Mouse (Mus musculus): ENCODE data around the gene Ufc1.

The Ufc1 gene

DNA sequence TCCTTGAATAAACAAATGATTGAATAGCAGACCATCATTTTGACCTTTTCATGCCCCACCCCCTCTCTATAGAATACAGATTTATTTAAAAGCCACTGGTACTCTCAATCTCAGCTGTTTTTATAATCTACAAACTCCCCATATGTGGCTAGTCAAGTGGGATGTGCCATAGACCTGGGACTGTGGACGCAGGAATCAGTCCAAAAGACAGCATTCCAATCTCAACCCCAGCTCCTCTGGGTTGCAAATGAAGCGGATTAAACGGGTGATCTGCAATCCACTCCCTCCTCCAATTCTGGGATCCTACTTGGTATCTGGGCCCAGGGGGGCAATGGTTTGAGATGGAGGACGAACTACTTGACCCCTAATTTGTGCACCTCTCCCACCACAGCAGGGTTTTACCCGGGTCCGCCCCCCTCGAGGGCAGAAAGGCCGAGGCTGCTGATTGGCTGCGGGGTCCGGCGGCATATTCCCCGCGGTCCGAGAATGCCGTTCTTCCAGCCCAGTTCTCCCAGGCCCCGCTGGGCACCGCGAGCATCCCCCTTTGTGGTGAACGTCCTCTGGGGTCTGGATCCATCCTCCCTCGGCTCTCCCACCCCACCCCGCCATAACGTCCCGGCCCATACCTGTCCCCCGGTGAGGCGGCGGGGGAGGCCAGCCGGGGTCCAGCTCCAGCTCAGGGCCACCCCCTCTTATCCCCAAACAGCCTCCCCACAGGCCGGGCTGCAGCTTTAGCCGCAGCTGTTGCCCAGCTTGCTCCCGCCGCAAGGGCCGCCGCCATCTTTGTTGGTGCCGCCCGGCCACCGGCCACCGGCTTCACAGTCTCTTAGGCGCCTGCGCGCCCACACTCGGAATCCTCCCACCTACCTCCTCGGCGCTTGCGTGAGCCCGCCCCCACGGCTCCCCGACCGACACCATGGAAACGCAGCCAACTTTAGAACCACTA, 7.4 kb downstream of the Ufc1 start, which contains the start of gene Usp21:
TSS of gene Usp21 (minus strand) at position 856 of the 946 bp plus-strand sequence.
- DNase-seq (ENCODE audit: low spot score) = peak; percentile 93

DNA sequence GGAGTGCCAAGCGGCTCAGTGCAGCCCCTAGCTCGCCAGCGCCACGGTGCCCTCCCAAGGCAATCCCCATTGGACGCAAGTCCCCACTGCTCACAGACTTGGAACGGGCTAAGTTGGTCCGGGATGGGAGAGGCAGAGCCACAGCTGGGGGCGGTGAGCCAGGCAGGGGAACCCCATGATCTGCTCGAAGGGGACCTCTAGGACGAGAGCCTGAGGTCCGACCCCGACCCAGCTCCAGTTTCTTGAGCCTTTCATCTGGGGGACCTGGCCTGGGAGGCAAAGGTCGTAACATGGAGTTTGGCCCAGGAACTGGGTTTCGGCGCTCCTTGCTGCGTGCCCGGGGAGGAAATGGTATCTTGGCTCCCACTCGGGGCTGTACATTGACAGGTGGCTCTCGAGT, 8.3 kb downstream of the Ufc1 start:
- no peak for DNase-seq (ENCODE audit: low spot score)

DNA sequence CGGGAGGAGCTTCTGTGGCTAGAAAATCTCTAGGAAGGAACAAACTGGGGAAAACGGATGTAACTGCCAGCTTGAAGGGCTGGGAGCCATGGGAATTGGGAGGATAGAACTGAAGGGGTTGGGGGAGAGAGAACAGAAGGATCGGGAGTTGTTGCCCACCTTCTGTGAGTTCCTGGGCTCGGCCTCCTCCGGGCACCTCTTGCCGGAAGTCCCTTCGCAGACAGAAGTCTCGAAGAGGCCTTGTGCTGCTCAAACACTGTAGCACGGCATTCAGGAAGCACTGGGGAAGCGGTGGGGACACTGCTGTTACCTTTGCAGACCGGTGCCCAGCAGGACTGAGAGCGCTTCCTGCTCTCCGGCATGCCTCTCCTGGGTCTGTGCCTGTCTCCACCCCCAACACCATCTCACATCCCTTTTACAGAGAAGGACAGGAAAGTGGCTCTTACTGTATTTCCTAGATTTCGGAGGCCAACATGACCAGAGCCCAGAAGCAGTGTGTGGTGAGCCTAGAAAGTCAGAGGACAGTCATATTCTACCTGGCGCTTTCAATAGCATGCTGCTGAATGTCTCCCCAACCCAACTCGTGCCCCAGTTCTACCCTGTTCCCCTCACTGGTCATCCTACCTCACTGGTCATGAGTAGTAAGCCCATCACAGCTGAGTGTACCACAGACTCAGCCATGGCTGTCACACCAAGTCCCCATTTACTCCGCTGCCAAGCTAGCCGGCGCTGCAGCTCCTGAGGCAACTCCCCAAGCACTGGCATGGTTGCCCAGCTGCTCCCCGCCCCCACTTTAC, 9.5 kb downstream of the Ufc1 start:
- DNase-seq (ENCODE audit: low spot score) = no peak

DNA sequence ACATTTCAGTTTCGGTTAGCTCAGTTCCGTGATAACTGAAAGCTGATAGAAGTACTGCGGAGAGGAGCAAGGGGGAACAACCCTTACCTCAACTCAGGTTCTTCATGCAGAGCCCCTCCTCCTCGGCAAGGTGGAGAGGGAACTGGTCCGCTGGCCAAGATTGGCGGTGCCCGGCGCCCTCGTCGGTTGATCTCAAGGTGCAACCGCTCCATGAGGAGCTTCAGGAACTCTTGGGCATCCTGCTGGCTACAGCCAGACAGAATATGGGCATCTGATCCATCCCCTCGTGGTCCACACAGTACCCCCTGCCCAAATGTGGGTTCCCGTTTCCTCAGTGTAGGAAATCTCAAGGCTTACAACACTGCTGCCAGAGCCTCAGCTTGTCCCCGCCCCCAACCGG, 10.3 kb downstream of the Ufc1 start:
- DNase-seq (ENCODE audit: low spot score) = no peak

DNA sequence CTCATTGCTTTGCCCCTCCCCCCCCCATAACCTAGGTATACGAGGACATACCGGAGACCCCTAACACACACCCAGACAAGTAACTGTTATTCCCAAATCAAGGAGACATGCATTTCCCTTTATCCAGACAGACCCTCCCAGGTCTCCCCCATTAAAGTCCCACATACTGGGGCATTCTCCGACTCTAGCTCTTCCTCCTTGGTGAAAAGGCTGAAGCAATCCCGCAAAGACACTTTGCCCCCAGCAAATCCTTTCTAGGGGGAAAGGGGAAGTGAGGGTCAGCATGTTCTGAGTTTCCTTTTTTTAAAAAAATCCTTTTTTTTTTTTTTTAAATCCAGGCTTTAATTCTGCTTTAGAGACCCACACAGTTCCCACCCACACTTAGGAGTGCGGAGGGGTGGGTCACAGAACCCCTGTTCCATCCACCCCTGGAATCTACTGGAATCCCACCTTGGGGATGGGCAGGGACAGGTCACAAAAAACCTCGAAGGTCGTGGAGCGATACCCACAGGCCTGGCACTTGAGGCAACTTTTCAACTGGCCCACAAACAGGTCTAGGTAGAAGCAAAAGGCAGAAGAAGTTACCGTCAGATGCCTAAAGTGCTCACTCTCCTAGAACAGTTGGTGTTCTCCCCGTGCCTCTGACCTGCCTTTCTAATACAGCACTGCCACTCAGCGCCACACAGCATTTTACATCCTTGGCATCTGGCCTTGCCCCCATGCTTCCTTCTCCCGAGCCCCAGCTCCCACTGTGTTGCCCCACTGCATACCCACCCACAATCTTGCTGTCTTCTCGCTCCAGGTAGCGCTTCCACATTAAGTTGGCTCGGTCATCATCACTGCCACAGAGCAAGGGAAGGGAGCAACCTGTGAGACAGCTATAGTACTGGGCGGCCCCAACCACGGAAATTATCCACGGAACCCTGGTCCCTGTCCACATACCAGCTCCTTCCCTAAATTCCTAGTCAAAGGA, 11.3 kb downstream of the Ufc1 start:
- DNase-seq (ENCODE audit: low spot score) = no peak

DNA sequence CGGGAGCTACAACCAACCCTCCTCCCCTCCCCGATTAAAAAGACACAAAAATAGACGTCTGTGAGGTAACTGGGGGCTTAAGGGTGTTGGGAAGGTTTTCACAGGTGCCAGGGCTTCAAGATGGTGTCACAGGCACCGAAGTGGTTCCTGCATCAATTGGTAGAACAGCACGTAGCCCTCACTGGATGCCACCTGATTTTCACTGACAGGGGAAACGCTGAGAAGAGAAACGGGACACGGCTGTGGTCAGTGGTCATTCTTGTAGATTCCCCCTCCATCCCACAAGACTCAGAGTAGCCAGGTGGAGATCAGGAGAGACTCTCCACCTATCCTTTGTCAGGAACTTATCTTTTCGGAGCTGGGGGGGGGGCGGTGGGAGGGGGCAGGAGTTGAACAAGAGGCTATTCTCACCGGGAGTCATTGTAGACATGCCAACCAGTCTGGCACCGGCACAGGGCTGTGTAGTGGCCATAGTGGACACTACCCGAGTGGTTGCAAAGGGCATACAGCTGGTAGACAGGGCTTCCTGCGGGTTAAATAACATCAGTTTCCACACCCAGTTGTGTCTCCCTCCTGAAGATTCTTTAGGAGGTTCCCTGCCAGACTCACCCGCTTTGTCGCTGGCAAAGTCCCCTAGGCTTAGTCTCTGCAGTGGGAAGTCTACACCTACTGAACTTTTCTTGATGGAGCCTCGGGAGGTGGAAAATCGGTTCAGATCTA, 12.6 kb downstream of the Ufc1 start:
- no peak for DNase-seq (ENCODE audit: low spot score)

DNA sequence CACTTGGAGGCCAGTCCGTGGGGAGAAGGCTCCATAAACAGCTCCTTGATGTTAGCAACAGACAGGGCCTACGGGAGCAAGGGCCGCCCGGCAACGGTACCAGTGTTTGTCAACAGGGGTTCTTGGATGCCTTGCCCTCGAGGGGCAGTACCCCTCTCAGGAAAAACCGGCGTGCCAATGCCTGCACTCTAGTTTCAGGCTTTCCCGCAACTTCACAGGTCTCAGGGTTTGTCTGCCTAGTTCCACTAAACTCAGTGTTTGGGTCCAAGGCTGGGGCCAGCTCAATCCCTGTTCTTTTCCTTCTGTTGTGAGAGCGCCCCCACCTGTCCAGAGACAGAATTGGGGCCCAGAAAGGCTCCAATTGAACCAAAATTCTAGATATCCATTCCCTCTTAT, 13.3 kb downstream of the Ufc1 start:
- peak; percentile 73 for DNase-seq (ENCODE audit: low spot score)

DNA sequence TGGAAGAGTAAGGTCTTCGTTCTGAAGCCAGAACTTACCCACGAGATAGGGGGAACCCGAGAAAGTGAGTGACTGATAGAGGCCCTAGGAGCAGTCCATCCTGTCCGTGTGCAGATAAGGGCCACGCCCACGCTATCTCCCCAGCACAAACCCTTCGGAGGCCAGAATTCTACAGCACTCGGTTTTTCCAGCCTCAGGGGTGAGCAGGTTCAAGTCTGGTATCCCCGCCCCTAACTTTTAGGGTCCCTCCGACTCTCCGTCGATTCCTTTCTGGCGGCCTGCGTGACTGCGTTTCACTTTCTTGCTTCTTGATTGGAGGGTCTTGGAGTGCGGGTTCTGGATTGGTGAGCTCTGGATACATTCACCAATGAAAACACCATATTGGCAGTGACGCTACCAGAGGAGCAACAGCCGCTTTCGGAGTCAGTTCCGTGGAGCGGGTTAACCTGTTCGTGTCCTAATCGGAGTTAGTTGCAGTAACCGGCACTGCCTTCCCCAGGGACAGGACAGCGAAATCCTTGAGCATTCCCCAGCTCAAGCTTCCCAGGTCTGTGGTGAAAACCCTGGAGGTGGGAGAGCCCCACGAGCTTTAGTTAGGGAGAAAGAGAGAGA, 13.8 kb downstream of the Ufc1 start, which contains the start of gene Ppox:
TSS of gene Ppox (minus strand) at position 271 of the 612 bp plus-strand sequence.
- DNase-seq (ENCODE audit: low spot score) = peak; percentile 93

DNA sequence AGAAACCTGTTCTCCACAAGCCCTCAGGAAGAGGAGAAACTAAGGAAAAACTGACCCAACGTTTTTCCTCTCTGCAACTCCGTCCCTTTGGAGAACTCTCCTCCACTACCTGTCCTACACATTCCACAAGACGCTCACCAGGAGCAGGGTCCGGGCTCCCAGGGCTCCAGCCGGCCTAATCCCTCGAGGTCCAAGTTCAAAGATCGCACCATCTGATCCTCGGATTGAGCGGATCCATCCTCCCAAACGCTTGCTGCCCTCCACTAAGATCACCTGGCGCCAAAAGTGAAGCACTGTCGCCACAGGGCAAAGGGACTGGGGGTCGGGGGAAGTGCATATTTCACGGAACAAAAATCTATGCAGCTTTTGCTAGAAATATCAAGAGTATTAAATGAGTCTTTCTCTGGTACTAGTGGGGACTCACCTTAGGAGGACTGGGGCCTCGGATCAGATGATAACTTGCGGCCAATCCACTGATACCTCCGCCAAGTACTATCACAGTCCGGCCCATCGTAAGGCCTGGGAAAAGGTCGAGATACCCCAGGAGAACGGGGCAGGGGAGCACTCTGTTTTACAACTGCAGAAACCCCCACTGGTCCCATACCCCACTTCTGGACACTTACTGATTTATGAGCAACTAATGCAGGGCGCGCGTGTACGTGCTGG, 14.4 kb downstream of the Ufc1 start:
- DNase-seq (ENCODE audit: low spot score) = no peak

DNA sequence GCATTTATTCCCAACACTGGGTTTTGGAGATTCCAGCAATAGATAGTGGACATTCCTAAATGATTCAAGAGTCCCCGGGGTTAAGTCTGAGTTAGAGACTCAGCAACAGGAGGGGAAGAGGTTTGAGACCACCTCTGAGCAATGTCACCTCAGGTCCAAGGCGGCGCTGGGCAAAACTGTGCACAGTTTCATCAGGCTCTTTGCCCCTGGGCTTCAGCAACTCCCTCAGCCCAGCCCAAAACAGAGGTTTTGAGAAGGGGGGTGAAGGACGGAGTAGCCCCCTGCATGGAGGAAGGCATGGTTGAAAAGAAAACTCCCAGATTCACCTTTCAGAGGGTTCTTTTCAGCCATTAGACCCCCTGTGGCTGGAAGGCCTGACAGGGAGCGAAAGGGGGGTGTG, 15.1 kb downstream of the Ufc1 start:
- no peak for DNase-seq (ENCODE audit: low spot score)

DNA sequence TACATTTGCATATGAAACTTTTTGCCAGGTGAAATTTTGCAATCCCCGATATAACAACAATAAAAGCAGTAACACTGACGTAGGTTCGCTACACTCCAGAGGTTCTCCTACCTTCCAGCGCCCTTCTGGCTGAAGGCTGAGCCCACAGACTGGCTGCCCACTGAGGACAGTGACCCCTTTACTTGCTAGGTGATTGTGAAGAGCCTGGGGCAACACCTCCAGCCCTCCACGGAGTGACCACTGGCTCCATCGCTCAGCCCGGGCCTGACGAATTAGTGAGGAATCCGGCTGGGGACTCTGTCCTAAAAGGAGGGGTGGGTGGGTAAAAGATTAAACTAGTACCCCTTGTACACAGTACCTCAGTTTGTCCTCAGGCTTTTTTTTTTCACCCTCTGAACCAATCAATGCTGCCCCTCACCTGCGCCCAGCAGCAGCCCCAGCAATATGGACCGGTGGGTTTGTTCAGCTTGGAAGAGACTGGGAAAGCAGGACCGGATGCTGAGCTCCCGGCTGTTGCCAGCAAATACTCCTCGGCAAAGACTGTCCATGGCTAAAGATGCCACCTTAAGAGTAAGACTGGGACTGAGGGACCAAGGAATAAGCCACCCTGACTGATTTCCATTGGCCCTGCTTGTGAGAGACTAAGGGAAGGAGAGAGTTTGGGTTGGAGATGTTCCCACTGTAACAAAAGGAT, 15.7 kb downstream of the Ufc1 start:
- no peak for DNase-seq (ENCODE audit: low spot score)

DNA sequence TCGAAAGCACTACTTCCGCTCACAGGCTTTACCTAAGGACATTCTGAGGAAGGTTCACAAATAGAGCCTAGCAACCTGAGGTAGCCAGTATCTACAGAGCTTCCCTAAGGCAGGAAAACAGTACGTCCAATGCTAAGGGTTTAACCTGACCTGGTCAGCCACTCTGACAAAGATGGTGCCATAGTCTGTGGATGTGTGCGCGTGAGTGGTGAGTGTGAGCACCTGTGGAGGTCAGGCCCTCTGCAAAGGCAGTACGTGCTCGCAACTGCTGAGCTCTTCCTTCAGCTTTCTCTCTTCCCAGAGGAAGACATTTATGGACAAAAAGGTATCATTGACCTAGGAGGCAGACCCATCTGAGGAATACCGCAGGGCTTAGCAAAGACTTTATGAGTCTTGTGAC, 16.4 kb downstream of the Ufc1 start:
- no peak for DNase-seq (ENCODE audit: low spot score)

DNA sequence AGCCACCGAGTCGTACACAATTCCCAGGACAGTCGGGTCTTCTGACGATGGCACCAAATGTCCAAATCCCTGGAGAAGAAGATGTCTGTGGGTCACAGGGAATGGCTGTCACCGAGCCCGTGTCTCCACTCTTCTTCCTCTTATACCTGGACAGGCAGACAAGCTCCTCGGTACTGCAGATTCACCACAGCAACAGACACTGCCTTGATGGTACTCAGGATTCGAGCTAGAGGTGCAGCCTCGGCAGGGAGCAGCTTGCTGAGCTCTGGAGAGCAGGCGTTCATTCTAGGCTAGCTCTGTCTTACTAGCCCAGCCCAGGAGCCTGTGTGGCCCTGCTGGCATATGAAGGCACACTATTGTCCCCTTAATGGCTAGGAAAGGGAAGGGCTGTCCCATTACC, 17.1 kb downstream of the Ufc1 start:
- DNase-seq (ENCODE audit: low spot score) = no peak

DNA sequence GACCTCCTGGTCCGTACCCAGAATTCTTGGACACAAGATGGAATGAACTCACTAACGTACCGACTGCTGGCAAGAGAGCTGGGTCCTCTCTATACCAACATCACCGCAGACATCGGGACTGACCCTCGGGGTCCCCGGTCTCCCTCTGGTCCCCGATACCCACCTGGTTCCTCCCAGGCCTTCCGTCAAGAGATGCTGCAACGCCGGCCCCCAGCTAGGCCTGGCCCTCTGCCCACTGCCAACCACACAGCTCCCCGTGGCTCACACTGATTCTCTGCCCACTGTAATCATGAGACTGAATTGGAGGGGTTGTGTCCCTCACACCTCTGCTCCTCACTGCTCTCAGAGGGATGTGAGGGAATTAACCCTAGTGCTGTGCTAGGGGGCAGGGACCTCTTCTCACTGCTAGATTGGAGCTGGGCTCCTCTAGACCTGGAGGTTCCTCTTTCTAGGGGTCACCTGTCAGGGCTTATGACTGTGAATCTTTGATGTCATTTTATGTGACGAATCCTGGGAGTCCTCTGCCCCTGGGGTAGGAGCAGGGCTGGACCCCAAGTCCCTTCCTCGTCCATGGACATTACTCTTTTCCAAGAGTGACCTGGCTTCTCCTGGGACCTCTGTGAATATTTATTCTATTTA, 18.6 kb downstream of the Ufc1 start:
- no peak for DNase-seq (ENCODE audit: low spot score)

DNA sequence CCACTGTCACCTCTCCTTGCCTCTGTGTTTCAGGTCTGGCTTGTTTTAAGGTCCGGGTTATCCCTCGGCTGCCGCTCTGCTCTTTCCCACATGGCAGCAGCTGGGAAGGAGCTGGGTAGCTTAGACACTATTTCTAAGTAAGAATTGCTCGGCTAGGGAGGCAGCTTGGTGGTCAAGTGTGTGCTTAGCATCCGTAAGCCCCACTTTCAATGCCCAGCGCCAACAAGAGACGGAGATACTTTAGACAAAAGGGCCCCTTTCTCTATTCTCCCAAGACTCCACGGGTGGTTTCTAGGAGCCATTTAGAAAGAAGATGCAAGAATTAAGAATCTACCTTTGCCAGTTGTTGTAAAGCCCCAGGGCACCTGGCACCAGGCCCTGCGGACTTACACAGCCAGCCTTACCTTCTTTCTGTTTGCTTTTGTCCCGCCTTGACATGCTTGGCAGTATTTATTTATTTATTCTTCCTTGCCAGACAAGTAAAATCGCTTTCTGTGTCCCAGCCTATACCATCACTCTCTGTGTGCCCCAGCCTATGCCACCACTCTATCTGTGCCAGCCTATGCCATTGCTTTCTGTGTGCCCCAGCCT, 19.6 kb downstream of the Ufc1 start:
- DNase-seq (ENCODE audit: low spot score) = no peak

DNA sequence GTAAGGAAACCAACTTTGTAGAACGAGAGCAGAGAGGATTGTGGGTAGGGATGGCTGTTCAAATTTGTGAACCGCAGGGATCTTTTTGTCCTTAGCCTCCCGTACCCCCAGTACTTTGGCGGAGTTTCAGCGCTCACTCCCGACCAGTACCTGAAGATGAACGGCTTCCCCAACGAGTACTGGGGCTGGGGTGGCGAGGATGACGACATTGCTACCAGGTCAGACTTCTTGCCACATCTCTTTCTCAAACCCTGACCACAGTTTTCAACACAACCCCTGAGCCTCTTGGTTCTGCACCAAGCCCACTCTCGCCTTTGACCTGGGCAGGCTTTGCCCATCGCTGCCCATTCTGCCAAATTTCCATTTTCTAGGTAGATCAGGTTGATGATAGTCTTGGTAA, 20.7 kb downstream of the Ufc1 start:
- no peak for DNase-seq (ENCODE audit: low spot score)

DNA sequence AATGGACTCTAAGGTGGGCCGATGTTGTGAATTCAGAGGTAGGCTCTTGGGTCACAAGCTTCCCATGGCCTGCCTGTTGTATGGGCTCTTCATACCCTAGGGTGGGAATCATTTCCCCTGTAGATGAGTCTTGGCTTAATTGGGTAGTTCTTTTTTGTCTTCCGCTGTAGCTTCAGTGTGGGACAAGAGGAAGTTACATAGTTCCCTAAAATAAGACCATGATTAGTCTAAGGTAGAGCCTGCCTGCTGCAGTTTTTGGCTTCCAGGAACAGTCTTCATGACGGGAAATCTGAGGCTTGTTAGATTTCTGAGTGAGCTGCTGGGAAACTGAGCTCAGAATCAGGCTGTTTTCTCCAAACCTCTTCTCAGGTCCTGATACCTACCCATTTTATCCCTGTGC, 22.7 kb downstream of the Ufc1 start:
- DNase-seq (ENCODE audit: low spot score) = no peak

DNA sequence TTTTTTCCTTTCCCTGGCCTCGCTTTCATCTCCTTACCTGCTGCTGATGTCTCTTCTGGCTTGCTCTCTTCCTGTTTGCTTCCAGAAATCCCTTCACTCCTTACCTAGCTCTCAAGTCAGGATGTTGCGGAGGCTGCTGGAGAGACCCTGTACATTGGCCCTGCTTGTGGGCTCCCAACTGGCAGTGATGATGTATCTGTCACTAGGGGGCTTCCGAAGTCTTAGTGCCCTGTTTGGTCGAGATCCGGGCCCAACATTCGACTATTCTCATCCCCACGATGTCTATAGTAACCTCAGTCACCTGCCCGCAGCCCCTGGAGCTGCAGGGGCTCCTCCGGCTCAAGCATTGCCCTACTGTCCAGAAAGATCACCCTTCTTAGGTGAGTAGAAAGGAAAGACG, 23.2 kb downstream of the Ufc1 start:
- no peak for DNase-seq (ENCODE audit: low spot score)

DNA sequence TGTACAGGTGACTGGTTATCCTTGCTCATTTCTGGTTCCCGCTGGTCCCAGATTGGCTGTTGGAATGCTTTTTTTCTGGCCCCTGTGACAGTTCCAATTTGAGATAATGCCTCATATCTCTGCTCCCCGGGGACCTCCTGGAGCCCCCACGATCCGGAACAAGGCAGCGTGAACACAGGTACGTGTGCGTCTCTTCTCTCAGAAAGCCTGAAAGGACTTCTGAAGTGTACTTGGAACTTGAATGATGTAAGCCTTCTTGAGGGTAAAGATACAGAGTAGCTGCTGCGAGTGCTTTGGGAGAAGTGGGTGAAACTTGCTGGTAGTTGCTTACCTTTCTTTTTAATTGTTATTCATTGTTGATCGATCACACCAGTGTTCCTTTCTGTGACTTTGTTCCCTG, 23.6 kb downstream of the Ufc1 start:
- DNase-seq (ENCODE audit: low spot score) = no peak
